Mouse (Mus musculus) cerebellum, adult (tissue): ENCODE measurements around the gene Med18.
"Not testable (repeated sequence)": the region's sequence is repeated elsewhere in the genome, so short reads cannot be mapped to it uniquely, and the experiment has no call there.

Source experiments
- ATAC-seq: cut with Nextera tagmentation; 2 replicates; pipeline ENCODE4 v1.9.2; 2017; ENCODE audit warnings: mild to moderate bottlenecking, moderate library complexity, mixed read lengths; ENCODE audit not compliant: insufficient number of reproducible peaks, low FRiP score, low TSS enrichment

Gene Med18

DNA sequence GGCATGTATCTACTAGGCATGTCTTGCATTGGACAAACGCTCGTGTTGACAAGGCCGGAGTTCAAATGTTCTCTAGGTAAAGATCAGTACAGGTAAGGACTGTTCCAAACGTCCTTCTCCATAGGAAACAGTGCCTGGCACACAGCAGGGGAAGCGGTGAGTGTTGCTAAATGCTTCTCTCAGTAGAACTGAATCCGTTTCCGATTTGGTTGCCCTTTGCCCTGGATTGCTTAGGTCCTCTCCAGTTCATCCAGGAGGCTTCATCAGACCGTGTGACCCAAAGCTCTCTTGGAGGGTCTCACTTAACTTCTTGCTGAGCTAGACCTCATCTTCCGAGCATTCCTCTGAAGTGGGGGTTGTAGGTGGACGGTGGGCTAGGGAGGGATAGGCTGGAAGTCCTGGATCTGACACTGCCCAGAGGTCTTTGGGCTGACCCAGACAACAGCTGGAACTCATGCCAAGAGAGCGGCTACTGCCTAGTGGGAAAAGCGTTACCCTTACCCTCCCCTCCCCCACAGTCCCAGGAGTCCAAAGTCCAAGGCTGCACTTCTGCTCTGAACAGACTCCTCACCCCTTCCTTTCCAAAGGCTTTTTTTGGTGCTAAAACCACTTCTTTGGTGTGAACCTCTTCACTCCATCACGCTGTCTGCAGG is 19.4 kb upstream of the Med18 start:
- ATAC-seq = no peak

- ATAC-seq = not testable (repeated sequence)
Measured at GRCm38 (mm10) chr4:132482104-132482503, 18.4 kb upstream of the Med18 start.

GRCm38 (mm10) chr4:132477833-132478232 is 14.1 kb upstream of the Med18 start:
- ATAC-seq = no peak

DNA sequence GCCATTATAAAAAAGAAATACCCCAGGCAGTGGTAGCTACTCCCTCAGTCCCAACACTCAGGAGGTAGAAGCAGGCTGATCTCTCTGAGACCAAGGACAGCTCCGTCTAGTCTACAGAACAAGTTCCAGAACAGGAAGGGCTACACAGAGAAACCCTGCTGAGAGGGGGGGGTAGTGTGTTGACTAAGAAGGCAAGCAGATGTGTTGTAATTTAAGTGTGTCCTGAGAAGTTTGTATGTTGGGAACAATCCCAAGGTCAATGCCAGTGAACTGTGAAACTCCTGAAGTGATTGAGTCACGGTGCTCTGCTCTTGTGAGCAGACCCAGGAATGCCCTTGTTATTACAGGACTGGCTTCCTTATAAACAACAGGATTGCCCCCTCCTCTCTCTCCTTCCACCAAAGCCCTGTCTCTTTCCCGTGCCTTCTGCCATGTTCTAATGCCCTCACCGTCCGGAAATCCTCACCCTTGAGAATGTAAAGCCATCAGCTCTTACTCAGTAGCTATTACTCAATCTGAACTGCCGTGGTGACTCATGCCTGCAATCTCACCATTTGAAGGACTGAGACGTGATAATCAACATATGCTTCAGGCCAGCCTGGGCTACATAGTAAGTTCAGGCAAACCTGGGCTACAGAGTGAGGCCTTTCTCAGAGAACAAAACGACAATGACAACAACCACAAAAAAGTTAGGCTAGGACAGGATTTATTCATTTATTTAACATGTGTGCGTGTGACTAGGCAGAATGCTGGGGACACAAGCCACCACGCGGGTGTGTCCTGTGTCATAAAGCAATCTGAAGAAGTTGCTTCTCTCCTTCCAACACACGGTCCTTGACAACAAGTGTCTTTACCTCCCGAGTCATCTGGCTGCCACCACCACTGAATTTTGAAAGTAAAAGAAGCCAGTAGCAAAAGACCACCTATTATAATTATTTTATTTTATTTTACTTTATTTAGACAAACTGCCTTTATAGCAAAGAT is 12.5 kb upstream of the Med18 start:
- no peak for ATAC-seq

- ATAC-seq = no peak
Measured at GRCm38 (mm10) chr4:132474631-132475030, 10.9 kb upstream of the Med18 start.

GRCm38 (mm10) chr4:132473411-132473810 is 9.7 kb upstream of the Med18 start:
- no peak for ATAC-seq

DNA sequence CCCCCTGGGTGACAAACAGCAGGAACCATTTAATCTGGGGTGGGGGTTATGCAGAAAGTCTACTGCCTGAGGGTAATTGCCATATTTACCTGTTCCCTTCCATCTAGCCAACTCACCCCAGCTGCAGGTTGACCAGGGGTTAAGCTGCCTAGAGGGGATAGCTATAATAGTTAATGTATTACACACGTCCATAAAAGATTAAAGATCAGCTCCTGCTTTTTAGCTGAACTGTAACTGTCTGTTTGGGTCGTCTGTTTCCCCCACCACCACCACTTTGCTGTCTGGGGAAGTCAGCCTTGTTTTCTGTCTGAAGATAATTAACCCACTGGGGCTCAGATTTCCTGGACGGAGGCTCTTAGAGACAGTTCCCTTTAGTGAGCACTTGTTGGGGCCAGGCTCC is 6.2 kb upstream of the Med18 start:
- ATAC-seq = no peak

- ATAC-seq = no peak
Measured at GRCm38 (mm10) chr4:132464255-132464613, 513 bp upstream of the Med18 start.

DNA sequence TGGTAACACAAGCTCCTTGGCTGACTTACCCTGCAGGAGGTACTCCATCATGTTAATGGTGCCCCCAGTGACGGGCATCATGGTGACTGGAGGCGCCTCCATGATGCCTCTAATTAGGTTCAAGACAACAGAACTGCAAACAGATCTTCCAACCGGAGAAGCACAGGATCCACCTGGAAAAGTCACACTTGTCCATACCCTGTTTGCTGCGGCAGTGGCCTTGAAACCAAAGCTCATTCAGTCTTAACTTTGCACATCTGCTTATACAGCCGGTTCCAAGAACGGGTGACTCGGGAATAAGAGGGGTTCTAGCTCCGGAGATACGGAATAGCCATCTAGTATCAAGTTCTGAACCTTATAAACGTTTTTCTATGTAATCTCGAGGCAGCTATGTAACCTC is 885 bp downstream of the Med18 start:
- no peak for ATAC-seq

DNA sequence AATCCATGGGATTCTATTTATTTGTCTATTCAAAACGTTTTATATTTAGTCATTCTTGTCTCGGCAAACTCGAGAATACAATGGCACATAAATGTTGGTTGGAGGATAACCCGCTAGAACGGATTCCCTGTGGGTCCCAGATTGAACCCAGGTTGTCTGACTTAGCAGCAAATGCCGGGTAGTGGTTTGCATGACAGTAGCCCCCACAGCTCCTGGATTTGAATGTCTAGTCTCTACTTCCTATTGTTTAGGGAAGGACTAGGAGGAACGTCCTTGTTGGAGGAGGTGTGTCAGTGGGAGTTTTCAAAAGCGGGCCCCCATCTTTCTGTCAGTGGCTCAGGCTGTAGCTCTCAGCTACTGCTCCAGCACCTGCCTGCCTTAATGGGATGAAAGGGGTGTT is 3.5 kb downstream of the Med18 start:
- no peak for ATAC-seq

DNA sequence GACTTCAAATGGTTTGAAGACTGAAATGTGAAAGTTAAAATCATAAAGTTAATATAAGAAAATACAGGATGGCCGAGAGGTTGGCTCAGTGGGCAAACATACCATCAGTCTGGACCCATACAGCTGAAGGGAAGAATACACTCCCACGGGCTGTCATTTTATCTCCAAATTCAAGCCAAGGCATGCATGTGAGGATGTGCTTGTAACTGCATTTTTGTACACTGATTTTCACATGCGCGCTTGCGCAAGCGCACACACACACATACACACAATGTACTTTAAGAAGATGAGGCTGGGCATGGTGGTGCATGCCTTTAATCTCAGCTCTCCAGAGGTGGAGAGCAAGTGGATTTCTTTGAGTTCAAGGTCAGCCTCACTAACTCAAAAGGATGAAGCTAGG is 8.2 kb downstream of the Med18 start:
- ATAC-seq = no peak

GRCm38 (mm10) chr4:132455146-132455545 is 8.6 kb downstream of the Med18 start:
- ATAC-seq = no peak

- no peak for ATAC-seq
Measured at GRCm38 (mm10) chr4:132454216-132454615, 9.5 kb downstream of the Med18 start.

- no peak for ATAC-seq
Measured at GRCm38 (mm10) chr4:132449778-132450177, 13.9 kb downstream of the Med18 start.

GRCm38 (mm10) chr4:132446105-132446504 is 17.6 kb downstream of the Med18 start:
- no peak for ATAC-seq

DNA sequence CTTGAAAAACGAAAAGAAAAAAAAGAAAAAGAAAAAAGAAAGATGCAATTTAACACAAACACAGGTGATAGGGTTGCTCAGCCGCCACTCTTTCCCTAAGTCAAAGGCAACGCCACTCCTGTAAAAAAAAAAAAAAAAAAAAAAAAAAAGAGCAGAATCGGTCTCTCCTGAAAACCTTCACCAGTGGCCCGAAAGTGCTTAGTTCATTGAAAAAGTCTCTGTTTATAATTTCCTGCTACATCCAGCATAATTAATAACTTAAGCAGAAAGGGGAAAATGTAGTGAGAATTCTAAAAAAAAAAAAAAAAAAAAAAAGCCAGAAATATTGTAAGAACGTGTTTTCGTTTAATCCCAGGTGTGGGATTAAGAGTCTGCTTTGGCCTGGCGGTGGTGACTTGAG is 19.2 kb downstream of the Med18 start:
- no peak for ATAC-seq

GRCm38 (mm10) chr4:132437857-132438256 is 25.9 kb downstream of the Med18 start:
- no peak for ATAC-seq

GRCm38 (mm10) chr4:132432717-132433372 is 30.9 kb downstream of the Med18 start:
- no peak for ATAC-seq

DNA sequence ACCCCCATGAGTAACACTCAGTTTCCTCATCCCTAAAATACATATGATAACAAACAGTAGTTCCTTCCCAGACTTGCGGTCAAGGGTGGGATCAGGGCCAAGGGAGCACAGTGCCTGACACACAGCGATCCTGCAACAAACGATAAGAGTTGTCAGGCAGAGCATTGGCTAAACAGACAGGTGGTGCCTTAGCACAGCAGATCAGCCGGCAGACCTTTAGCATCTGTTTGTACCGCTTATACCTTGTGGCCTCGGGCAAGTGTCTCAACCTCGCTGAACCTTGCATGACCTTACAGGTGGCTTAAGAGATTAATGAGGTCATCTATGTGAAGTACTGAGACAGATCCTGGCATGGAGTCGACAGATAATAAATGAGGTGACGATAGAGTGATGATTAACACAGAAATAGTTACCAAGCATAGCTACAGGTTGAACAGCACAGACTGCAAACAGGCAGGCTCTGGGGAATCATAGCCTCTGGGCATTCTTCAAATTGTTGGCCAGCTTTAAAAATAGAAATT is 35.6 kb downstream of the Med18 start:
- no peak for ATAC-seq

DNA sequence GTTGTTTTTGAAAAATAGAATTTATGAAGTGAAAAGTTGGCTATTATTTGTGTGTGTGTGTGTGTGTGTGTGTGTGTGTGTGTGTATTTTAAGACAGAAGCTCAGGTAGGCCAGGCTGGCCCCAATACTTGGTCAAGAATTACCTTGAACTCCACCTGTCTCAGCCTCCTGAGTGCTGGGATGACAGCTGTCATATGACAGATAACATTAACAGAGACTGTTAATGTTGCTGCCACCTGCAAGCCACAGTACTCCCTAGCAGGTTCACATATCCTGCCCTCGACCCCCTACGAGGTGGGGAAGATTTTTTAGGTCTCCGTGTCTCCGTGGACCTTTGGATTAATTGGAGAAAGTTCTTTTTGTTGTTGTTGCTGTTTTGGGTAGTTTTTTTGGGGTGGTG is 36.2 kb downstream of the Med18 start:
- ATAC-seq = no peak

DNA sequence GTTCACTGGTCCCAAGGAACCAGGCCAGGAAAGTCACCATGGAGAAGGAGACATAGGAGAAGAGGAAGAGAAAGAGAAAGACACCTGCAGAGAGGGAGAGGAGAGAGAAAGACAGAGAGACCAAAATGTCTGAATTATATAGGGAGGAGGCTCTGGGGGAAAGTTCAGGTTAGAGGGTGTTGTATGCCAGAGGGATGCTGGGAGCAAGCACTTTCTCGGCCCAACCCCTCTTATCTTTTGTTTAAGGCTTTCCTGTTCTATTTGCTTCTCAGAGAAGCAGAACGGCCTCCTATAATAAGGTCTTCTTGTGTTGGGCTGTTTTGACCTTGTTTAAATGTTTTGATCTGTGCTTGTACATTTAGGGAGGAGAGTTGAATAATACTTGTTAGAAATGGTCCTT is 37.7 kb downstream of the Med18 start:
- ATAC-seq = no peak
